Mouse (Mus musculus) liver, embryonic 14.5 days (tissue): Measurements from ENCODE around the gene Gltpd2.

ENCODE experiments used
- CTCF ChIP-seq: IDR thresholded peaks from 2 replicates; pipeline ENCODE4 v1.5.1; 2016; ENCODE audit warnings: antibody characterized with exemption, low read depth, control low read depth
- EP300 ChIP-seq: IDR thresholded peaks from 2 replicates; pipeline ENCODE4 v1.6.1; 2016; ENCODE audit warnings: antibody characterized with exemption, low read depth

DNA sequence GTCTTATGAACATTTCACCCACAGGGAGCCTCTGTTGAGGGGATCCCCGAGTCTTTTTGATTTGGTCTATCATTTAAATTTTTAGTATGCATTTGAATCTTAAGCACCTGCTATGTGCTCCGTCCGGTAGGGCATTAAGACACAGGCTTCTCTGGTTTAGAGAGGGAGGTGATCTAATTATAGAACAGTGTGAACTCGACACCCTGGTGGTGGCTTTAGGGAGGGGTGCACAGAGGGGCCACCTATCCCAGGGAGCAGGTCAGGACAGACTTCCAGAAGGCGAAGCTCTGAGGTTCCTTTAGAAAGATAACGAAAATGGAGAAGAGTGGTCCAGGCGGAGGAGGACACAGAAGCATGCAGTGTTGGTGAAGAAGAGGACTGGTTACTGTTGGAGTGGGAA lies 25.5 kb downstream of the Gltpd2 start:
- no peak for TF ChIP-seq CTCF
- no peak for TF ChIP-seq EP300
